Mouse (Mus musculus): ENCODE results near the gene Nck2. TPM values are rescaled to one million over a fixed set of nuclear protein-coding genes. Genes with fewer than 3 reads are reported as not detected.

Nck2 gene
- polyA plus RNA-seq, 1 experiment from 2014 or later = 35.6 TPM

DNA sequence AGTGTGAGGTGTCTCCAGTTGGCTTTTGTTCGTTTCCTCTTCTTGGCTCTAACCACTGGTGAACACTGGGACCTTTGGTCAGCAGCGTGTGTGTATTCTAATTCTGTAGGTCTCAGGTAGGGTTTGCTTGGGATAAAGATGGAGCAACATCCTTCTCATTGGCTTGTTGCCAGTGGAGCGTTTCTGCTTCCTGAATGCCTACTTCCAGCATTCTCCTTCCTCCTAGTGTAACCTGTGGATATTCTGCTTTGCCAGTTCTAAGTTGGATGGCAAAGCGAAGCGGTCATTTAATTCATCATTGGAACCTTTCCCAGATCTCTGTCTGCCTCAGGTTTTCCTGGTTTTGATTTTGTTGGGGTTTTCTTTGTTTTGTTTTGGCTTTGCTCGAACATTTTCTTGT is 59.3 kb downstream of the Nck2 start:
- no peak for ATAC-seq (ENCODE audit: insufficient number of reproducible peaks, low FRiP score)
- Histone ChIP-seq H3K27ac (ENCODE audit: poor library complexity, severe bottlenecking) (no peak overlapping the region), H3K9ac (no peak overlapping the region), H3K4me2 (no peak overlapping the region), H3K4me1 (replicated peaks) (peaks cover 33% of the 10 kb centered on the region), H3K4me3 (no peak overlapping the region), H3K27me3 (replicated peaks) (no peaks in the 10 kb centered on the region), H3K9me3 (replicated peaks) (no peaks in the 10 kb centered on the region), H3K36me3 (no peaks in the 10 kb centered on the region)
- 84% methylated on average over 6 of the region's 6 CpGs for WGBS

DNA sequence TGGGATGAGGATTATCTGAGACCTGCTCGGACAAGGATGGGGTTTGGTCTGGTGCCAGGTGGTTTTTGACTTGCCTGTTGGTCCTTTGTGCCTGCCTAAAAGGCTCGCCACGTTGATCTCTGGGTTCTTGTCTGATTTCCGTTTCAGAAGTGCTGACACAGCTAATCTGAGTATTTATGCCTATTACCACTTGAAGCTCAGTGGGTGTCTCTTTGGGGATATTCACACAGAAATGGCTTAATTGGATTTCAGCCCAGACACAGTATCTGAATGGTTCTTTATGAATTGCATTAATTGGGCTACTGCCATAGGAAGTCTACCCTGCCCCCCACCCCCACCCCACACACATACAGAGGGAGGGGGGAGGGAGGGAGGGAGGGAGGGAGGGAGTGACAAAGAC is 59.9 kb downstream of the Nck2 start:
- H3K4me2 ChIP-seq = no peak overlapping the region
- WGBS = 42% methylated on average over 4 of the region's 4 CpGs
- H3K27me3 ChIP-seq (replicated peaks) = no peaks in the 10 kb centered on the region
- no peak overlapping the region for H3K27ac ChIP-seq (ENCODE audit: poor library complexity, severe bottlenecking)
- ATAC-seq (ENCODE audit: insufficient number of reproducible peaks, low FRiP score) = no peak
- H3K9ac ChIP-seq = no peak overlapping the region
- H3K9me3 ChIP-seq (replicated peaks) = 0 out of 2 replicates have a peak, but pooled peaks cover 2% of the 10 kb centered on the region
- no peak overlapping the region for H3K4me3 ChIP-seq
- peaks cover 1% of the 10 kb centered on the region; the same call in 1 of the 2 replicates for H3K36me3 ChIP-seq
- peaks cover 33% of the 10 kb centered on the region for H3K4me1 ChIP-seq (replicated peaks)

DNA sequence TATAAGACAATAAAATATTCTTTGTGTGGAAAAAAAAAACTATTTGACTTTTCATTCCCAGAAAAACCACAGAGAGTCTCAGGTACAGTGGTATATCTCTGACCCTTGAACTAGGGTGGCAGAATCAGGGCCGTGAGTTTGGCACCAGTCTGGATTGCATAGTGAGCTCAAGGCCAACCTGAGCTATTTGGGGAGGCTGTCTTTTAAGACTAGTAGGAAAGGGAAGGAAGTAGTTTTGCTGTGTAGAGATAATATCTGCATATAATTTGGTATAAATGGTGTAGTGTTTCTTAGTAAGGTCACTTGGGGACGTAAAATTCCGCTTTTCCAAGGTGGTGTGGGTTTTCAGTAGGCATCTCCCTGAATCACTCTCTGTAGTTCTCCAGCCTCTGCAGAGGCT is 62.3 kb downstream of the Nck2 start:
- no peak overlapping the region for H3K27ac ChIP-seq (ENCODE audit: poor library complexity, severe bottlenecking)
- peaks cover 26% of the 10 kb centered on the region for H3K4me1 ChIP-seq (replicated peaks)
- H3K4me3 ChIP-seq = no peak overlapping the region
- 0 out of 2 replicates have a peak, but pooled peaks cover 5% of the 10 kb centered on the region for H3K9me3 ChIP-seq (replicated peaks)
- H3K27me3 ChIP-seq (replicated peaks) = no peaks in the 10 kb centered on the region
- H3K9ac ChIP-seq = no peak overlapping the region
- H3K36me3 ChIP-seq = peaks cover 20% of the 10 kb centered on the region
- no peak for ATAC-seq (ENCODE audit: insufficient number of reproducible peaks, low FRiP score)
- H3K4me2 ChIP-seq = no peak overlapping the region
- 82% methylated on average over 3 of the region's 3 CpGs for WGBS

DNA sequence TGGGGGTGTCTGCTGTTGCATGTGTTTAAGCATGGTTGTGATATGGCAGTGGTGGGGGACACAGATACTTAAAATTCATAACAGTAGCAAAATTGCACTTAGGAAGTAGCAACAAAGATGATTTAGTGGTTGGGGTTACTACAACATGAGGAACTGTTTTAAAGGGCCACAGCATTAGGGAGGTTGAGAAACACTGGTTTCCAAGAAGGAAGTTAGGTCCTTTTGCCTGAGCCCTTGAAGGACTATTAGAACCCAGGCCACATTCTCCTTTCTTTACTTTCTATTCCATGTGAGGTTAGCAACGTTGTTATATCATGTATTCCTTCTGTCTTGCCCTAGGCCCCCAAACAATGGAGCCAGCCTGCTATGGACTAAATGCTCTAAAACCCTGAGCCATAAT is 63.4 kb downstream of the Nck2 start:
- Histone ChIP-seq H3K27me3 (replicated peaks) (no peaks in the 10 kb centered on the region), H3K4me2 (no peak overlapping the region), H3K4me3 (no peak overlapping the region), H3K9ac (no peak overlapping the region), H3K27ac (ENCODE audit: poor library complexity, severe bottlenecking) (no peak overlapping the region), H3K4me1 (replicated peaks) (peaks cover 15% of the 10 kb centered on the region), H3K36me3 (peaks cover 27% of the 10 kb centered on the region), H3K9me3 (replicated peaks) (0 out of 2 replicates have a peak, but pooled peaks cover 5% of the 10 kb centered on the region)
- 93% methylated on average over 1 of the region's 1 CpGs for WGBS
- ATAC-seq (ENCODE audit: insufficient number of reproducible peaks, low FRiP score) = no peak

DNA sequence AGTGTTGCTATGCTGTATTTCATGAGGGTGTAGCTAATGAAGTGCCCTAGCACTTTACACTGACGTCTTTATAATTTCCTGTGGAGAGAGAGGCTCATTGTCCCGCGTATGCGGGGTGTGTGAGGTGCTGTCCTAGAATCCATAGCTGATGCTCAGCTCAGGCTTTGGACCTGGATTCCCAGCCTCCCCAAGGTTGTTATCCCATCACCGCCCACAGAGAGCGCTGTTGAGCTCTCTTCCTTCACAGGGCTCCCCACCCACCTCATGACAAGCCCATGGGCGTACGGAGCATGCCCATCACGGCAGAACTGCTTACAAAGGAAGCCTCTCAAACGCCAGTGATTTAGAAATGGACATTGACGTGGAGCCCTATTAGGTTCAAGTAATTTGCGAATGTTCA is 66.9 kb downstream of the Nck2 start:
- Histone ChIP-seq H3K4me2 (no peak overlapping the region), H3K36me3 (peaks cover 45% of the 10 kb centered on the region), H3K9me3 (replicated peaks) (0 out of 2 replicates have a peak, but pooled peaks cover 5% of the 10 kb centered on the region), H3K4me3 (no peak overlapping the region), H3K4me1 (replicated peaks) (peaks cover 1% of the 10 kb centered on the region; the same call in 1 of the 2 replicates), H3K27ac (ENCODE audit: poor library complexity, severe bottlenecking) (no peak overlapping the region), H3K27me3 (replicated peaks) (no peaks in the 10 kb centered on the region), H3K9ac (no peak overlapping the region)
- 82% methylated on average over 12 of the region's 12 CpGs for WGBS
- ATAC-seq (ENCODE audit: insufficient number of reproducible peaks, low FRiP score) = no peak

DNA sequence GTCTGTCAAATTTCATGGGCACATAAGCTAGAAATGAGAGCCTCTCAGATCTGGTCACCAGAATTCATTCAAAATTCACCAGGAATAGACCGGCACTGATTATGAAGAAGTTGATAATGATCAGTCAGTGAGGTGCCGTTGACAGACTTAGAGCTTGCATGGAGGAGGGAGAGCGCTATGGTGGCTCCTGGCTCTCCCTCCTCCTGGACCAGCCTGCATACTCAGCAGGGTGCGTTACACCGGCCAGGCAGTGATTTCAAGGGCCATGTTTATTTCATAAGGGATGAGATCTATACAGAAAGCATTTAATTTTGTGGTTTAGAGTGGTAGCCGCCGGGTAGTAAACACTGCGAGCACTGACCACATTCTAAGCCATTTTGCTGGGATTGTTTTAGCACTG is 67.3 kb downstream of the Nck2 start:
- ATAC-seq (ENCODE audit: insufficient number of reproducible peaks, low FRiP score) = no peak
- Histone ChIP-seq H3K27ac (ENCODE audit: poor library complexity, severe bottlenecking) (no peak overlapping the region), H3K4me2 (no peak overlapping the region), H3K4me3 (no peak overlapping the region), H3K4me1 (replicated peaks) (no peaks in the 10 kb centered on the region), H3K36me3 (peaks cover 45% of the 10 kb centered on the region), H3K9ac (no peak overlapping the region), H3K27me3 (replicated peaks) (no peaks in the 10 kb centered on the region), H3K9me3 (replicated peaks) (0 out of 2 replicates have a peak, but pooled peaks cover 5% of the 10 kb centered on the region)
- WGBS = 86% methylated on average over 8 of the region's 8 CpGs

DNA sequence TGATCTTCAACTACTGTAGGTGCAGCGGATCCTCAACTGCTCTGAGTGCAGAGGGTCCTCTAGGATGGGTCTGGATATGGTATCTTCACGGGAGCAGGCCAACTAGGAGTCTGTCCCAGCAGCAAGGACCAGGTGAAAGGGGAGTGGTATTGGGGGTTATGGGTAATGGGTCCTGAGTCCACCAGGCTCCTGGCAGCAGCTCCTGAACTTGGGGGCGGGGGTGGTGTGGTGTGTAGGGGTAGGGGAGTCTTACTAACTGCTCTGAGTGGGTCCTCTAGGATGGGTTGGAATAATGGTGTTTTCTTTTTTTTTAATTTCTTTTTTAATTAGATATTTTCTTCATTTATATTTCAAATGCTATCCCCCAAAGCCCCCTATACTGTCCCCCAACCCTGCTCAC is 73.0 kb downstream of the Nck2 start:
- Histone ChIP-seq H3K4me2 (no peak overlapping the region), H3K27me3 (replicated peaks) (no peaks in the 10 kb centered on the region), H3K36me3 (peaks cover 22% of the 10 kb centered on the region), H3K4me3 (no peak overlapping the region), H3K27ac (ENCODE audit: poor library complexity, severe bottlenecking) (no peak overlapping the region), H3K9ac (no peak overlapping the region), H3K4me1 (replicated peaks) (peaks cover 15% of the 10 kb centered on the region), H3K9me3 (replicated peaks) (no peaks in the 10 kb centered on the region)
- no peak for ATAC-seq (ENCODE audit: insufficient number of reproducible peaks, low FRiP score)
- WGBS = 95% methylated on average over 3 of the region's 3 CpGs

DNA sequence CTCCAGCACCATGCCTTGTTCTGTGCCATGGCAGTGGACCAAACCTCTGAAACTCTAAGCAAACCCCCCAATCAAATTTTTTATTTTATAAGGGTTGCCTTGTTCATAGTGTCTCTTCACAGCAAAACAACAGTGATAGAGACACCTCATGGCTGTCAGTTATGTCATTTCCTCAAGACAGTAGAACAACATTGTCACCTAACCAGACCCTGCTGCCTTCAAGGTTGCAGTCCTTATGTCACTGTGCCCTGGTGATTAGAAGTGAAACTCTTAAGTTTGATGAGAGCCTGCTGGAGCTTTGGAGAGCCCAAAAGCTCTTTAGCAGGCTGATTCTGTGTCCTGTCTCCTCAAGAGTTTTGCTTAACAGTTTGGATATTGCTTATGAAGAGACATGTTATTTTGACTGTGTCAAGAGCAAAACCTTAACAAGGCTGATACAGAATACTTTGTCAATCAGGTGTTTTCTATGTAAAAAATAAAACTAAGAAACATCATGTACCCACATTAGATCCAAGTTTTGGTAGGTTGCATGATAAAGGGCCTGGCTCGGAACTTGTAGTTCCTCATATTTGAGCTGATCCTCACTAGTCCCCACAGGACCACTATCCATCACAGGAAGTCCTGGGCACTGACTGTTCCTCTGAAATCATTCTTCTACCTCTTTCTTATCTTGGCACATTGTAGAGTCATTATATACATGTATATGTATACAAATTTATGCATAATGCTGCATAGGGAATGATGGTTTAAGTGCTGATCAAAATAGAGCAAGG is 76.0 kb downstream of the Nck2 start:
- 73% methylated on average over 1 of the region's 1 CpGs for WGBS
- Histone ChIP-seq H3K9ac (no peak overlapping the region), H3K27ac (ENCODE audit: poor library complexity, severe bottlenecking) (no peak overlapping the region), H3K27me3 (replicated peaks) (no peaks in the 10 kb centered on the region), H3K36me3 (no peaks in the 10 kb centered on the region), H3K4me1 (replicated peaks) (peaks cover 15% of the 10 kb centered on the region), H3K4me2 (no peak overlapping the region), H3K9me3 (replicated peaks) (no peaks in the 10 kb centered on the region), H3K4me3 (no peak overlapping the region)
- ATAC-seq (ENCODE audit: insufficient number of reproducible peaks, low FRiP score) = no peak

DNA sequence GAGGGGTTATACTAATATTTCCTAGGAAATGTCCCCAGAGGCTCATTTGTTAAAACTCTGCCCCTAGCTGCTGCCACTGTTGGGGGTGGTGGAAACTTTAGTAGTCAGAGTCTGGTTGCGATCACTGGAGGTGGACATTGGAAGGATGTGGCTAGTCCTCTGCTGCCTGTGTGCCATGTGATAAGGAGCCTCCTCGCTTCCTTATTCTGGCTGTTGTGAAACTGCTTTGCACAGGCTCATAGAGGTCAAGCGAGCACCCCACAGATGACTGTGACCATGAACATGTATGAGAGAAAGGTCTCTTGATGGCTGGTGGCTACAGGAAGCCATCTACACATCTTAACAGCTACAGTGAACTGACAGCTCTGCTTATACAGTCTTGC is 76.6 kb downstream of the Nck2 start:
- no peak overlapping the region for H3K4me3 ChIP-seq
- no peak for ATAC-seq (ENCODE audit: insufficient number of reproducible peaks, low FRiP score)
- no peaks in the 10 kb centered on the region for H3K27me3 ChIP-seq (replicated peaks)
- peaks cover 15% of the 10 kb centered on the region for H3K4me1 ChIP-seq (replicated peaks)
- H3K4me2 ChIP-seq = no peak overlapping the region
- no peaks in the 10 kb centered on the region for H3K9me3 ChIP-seq (replicated peaks)
- no peaks in the 10 kb centered on the region for H3K36me3 ChIP-seq
- no peak overlapping the region for H3K27ac ChIP-seq (ENCODE audit: poor library complexity, severe bottlenecking)
- no peak overlapping the region for H3K9ac ChIP-seq
- WGBS = 63% methylated on average over 3 of the region's 3 CpGs

DNA sequence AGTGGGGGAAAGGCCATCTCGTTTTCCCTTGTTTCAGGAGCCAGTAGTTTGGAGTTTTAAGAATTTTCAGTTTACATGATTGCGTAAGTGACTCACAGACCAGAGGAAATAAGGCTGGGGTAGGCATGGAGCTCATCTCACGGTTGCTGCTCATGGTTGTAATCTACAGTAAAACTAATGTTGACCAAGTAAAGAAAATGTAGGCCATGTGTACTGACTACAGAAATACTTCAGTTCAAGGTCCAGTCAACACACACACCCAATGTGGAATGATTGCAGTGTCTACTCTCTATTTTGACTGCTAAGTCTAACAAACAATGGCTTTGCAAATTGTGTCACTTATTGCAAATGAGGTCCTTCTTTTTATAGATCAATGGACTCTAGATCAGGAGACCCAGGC is 77.1 kb downstream of the Nck2 start:
- Histone ChIP-seq H3K4me1 (replicated peaks) (peaks cover 15% of the 10 kb centered on the region), H3K4me2 (no peak overlapping the region), H3K9me3 (replicated peaks) (no peaks in the 10 kb centered on the region), H3K27me3 (replicated peaks) (no peaks in the 10 kb centered on the region), H3K4me3 (no peak overlapping the region), H3K9ac (no peak overlapping the region), H3K27ac (ENCODE audit: poor library complexity, severe bottlenecking) (no peak overlapping the region), H3K36me3 (no peaks in the 10 kb centered on the region)
- 84% methylated on average over 3 of the region's 3 CpGs for WGBS
- no peak for ATAC-seq (ENCODE audit: insufficient number of reproducible peaks, low FRiP score)

DNA sequence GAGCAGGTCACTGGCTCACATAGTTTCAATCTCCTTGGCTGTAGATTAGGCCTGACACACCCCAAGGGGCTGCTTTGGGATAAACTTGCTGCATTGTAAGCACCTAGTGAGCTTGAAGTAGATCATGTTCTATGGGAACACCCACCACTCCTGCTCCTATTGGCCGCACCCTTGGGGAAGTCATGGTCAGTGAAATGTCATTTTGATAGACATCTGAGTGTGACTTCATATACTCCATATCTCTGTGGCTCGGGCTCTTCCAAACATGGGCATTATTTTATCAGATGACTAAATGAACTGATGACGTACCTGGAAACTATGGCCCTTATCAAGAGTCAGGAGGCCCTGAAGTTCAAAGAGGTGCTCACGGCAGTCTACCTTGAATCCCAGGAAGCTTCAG is 77.6 kb downstream of the Nck2 start:
- Histone ChIP-seq H3K9me3 (replicated peaks) (no peaks in the 10 kb centered on the region), H3K27ac (ENCODE audit: poor library complexity, severe bottlenecking) (no peak overlapping the region), H3K4me1 (replicated peaks) (peaks cover 15% of the 10 kb centered on the region), H3K27me3 (replicated peaks) (no peaks in the 10 kb centered on the region), H3K36me3 (no peaks in the 10 kb centered on the region), H3K4me3 (no peak overlapping the region), H3K4me2 (no peak overlapping the region), H3K9ac (no peak overlapping the region)
- WGBS = 74% methylated on average over 4 of the region's 4 CpGs
- ATAC-seq (ENCODE audit: insufficient number of reproducible peaks, low FRiP score) = no peak

DNA sequence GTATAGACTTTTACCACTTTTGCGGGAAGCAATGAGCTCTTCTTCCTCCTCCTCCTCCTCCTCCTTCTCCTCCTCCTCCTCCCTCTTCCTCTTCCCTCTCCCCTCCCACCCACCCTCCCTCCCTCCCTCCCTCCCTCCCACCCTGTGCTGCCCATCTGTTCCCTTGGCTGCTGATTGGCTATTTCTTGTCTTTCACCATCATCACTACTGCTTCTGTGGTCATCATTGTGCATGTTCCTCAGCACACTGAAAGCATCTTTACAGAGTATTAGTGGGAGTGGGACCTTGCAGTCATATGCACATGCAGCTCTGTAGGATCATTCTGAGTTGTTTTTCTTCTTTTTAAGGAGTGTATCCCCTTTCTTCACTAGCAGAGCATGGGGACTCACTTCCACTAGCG is 78.6 kb downstream of the Nck2 start:
- Histone ChIP-seq H3K9me3 (replicated peaks) (no peaks in the 10 kb centered on the region), H3K4me3 (no peak overlapping the region), H3K27me3 (replicated peaks) (no peaks in the 10 kb centered on the region), H3K4me1 (replicated peaks) (peaks cover 15% of the 10 kb centered on the region), H3K36me3 (no peaks in the 10 kb centered on the region), H3K9ac (no peak overlapping the region), H3K27ac (ENCODE audit: poor library complexity, severe bottlenecking) (no peak overlapping the region), H3K4me2 (no peak overlapping the region)
- ATAC-seq (ENCODE audit: insufficient number of reproducible peaks, low FRiP score) = no peak
- WGBS = 90% methylated on average over 2 of the region's 2 CpGs
